Mouse (Mus musculus) thymus, adult 2 months (tissue): ENCODE data around the gene Naa35.

ENCODE experiments used
- CTCF ChIP-seq: fragments of 200-500 bp; IDR thresholded peaks from 2 replicates; pipeline ENCODE4 v1.5.1; 2012; ENCODE audit warnings: mild to moderate bottlenecking, control low read depth, low read length, moderate library complexity, borderline replicate concordance; ENCODE audit not compliant: control insufficient read depth, poor library complexity, insufficient read depth; ENCODE audit errors: extremely low read depth
- POLR2A ChIP-seq: fragments of 200-500 bp; IDR thresholded peaks from 2 replicates; pipeline ENCODE4 v1.6.1; 2012; ENCODE audit warnings: mild to moderate bottlenecking, low read length, control low read depth, moderate library complexity; ENCODE audit not compliant: control insufficient read depth, poor library complexity, insufficient read depth; ENCODE audit errors: extremely low read depth

- TF ChIP-seq CTCF: no peak
- TF ChIP-seq POLR2A: no peak
These were observed 61.7 kb downstream of the Naa35 start for GRCm38 (mm10) chr13:59646674-59647244.
